Mouse (Mus musculus) erythroblast, embryonic 14.5 days (primary cell): Measurements from ENCODE around the gene Aff3.

Source experiments
- GATA1 ChIP-seq: IDR thresholded peaks from 2 replicates; pipeline ENCODE4 v1.6.1; 2012; ENCODE audit warnings: low read length, inconsistent platforms, mixed read lengths
- TAL1 ChIP-seq: IDR thresholded peaks from 3 replicates; pipeline ENCODE4 v1.6.1; 2012; ENCODE audit warnings: low read length, inconsistent platforms, mixed read lengths

GRCm38 (mm10) chr1:38128919-38129436 is 535.8 kb downstream of the Aff3 start:
- TF ChIP-seq TAL1 (no peak), GATA1 (no peak)
